7 mouse cellular contexts compared by ENCODE assay signal in the genomic region with DNA sequence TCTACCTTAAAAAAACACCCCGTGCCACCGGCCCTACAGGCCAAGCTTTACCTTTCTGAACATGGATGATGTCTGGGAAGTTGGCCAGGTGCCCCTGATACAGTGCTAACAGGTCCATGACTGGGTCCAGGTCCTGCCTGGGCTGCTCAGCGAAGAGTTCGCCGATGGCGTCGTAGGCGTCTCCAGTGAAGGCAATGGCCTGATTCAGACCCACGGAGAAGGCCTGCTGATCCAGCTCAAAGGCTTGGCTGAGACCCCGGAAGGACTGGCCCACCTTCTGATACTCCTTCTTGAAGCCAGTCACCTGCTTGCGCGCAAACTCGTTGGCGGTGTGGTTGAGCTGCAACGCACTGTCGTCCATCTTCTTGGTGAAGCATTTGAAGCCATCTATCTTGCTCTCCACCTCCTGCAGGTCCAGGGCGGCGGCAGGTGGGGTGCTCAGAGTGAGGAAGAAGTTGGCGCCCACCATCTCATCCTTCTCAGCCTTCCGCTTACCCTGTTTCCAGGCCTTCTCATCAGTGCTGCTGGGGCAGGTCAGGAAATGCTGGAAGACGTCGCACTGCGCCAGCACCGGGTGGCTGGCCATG. TPM values are rescaled to one million over a fixed set of nuclear protein-coding genes. Genes with fewer than 3 reads are reported as not detected.
DNase-seq lines count a peak whose midpoint lies in the region; ATAC-seq and TF ChIP-seq lines count a peak whose summit lies in the region.

No protein-coding gene starts in this region.

- H3K4me1 ChIP-seq in neural tube, embryonic 11.5 days (ENCODE audit: control insufficient read depth, insufficient read depth, low read length) = peaks cover 49% of the 10 kb centered on the region
- H3K4me1 ChIP-seq in embryonic facial prominence, embryonic 13.5 days = peaks cover 59% of the 10 kb centered on the region
- peaks cover 45% of the 10 kb centered on the region for H3K4me1 ChIP-seq in hindbrain, embryonic 16.5 days (ENCODE audit: control insufficient read depth, insufficient read depth, low read depth, low read length)
- peaks cover 41% of the 10 kb centered on the region for H3K4me1 ChIP-seq in liver, postnatal 0 days (ENCODE audit: insufficient read depth)

- no peak for TF ChIP-seq CTCF in liver, postnatal 0 days (IDR thresholded peaks at IDR 0.05; ENCODE audit: low read depth)

- DNase-seq in neural tube, embryonic 11.5 days (ENCODE audit: low spot score) = no peak
- DNase-seq in neural tube, embryonic 10.5 days (ENCODE audit: extremely low spot score, low spot score) = no peak
- DNase-seq in liver, postnatal 0 days = peak; percentile 33
- no peak for DNase-seq in embryo, embryonic 11 days

- H3K27ac ChIP-seq in neural tube, embryonic 11.5 days (ENCODE audit: low read depth, low read length) = no peak overlapping the region
- no peak overlapping the region for H3K27ac ChIP-seq in embryonic facial prominence, embryonic 13.5 days
- H3K27ac ChIP-seq in hindbrain, embryonic 16.5 days (ENCODE audit: low read depth, low read length) = no peak overlapping the region
- H3K27ac ChIP-seq in liver, postnatal 0 days (ENCODE audit: low read depth) = peak overlapping the region; percentile 91

- no peaks in the 10 kb centered on the region for H3K36me3 ChIP-seq in neural tube, embryonic 11.5 days (ENCODE audit: control insufficient read depth, insufficient read depth, low read length)
- no peaks in the 10 kb centered on the region for H3K36me3 ChIP-seq in embryonic facial prominence, embryonic 13.5 days
- no peaks in the 10 kb centered on the region for H3K36me3 ChIP-seq in hindbrain, embryonic 16.5 days (ENCODE audit: control insufficient read depth, insufficient read depth, low read length)
- H3K36me3 ChIP-seq in liver, postnatal 0 days (replicated peaks; ENCODE audit: insufficient read depth, low read length) = peaks cover 3% of the 10 kb centered on the region; the same call in 1 of the 2 replicates

- H3K9ac ChIP-seq in neural tube, embryonic 11.5 days (ENCODE audit: low read length) = peak overlapping the region; percentile 88
- H3K9ac ChIP-seq in embryonic facial prominence, embryonic 13.5 days = peak overlapping the region; percentile 95
- H3K9ac ChIP-seq in hindbrain, embryonic 16.5 days (ENCODE audit: low read depth, low read length) = peak overlapping the region; percentile 94
- H3K9ac ChIP-seq in liver, postnatal 0 days (replicated peaks) = peak overlapping the region; percentile 87

- H3K4me3 ChIP-seq in neural tube, embryonic 11.5 days (ENCODE audit: low read depth, low read length) = peak overlapping the region; percentile 78
- H3K4me3 ChIP-seq in embryonic facial prominence, embryonic 13.5 days = peak overlapping the region; percentile 71
- H3K4me3 ChIP-seq in hindbrain, embryonic 16.5 days (ENCODE audit: low read length) = peak overlapping the region; percentile 97
- H3K4me3 ChIP-seq in liver, postnatal 0 days (ENCODE audit: low read depth, low read length) = peak overlapping the region; percentile 68

- WGBS in neural tube, embryonic 11.5 days = 70% methylated on average over 24 of the region's 24 CpGs
- WGBS in embryonic facial prominence, embryonic 13.5 days = 54% methylated on average over 24 of the region's 24 CpGs
- WGBS in hindbrain, embryonic 16.5 days = 56% methylated on average over 24 of the region's 24 CpGs
- 59% methylated on average over 24 of the region's 24 CpGs for WGBS in liver, postnatal 0 days (ENCODE audit: insufficient replicate concordance)

- no peaks in the 10 kb centered on the region for H3K27me3 ChIP-seq in neural tube, embryonic 11.5 days (ENCODE audit: control insufficient read depth, insufficient read depth, low read length)
- no peaks in the 10 kb centered on the region for H3K27me3 ChIP-seq in embryonic facial prominence, embryonic 13.5 days
- H3K27me3 ChIP-seq in hindbrain, embryonic 16.5 days (replicated peaks; ENCODE audit: control insufficient read depth, insufficient read depth, low read length) = no peaks in the 10 kb centered on the region
- no peaks in the 10 kb centered on the region for H3K27me3 ChIP-seq in liver, postnatal 0 days (ENCODE audit: insufficient read depth, low read length)

- no peak for TF ChIP-seq EP300 in liver, postnatal 0 days (IDR thresholded peaks at IDR 0.05; ENCODE audit: low read depth)

- ATAC-seq in neural tube, embryonic 11.5 days (ENCODE audit: insufficient read depth, low FRiP score, low TSS enrichment) = no peak
- ATAC-seq in embryonic facial prominence, embryonic 13.5 days (ENCODE audit: insufficient number of reproducible peaks, insufficient read depth, low FRiP score, low TSS enrichment, low read depth) = no peak
- ATAC-seq in hindbrain, embryonic 16.5 days = no peak
- no peak for ATAC-seq in liver, postnatal 0 days
- ATAC-seq in activated CD4-positive, CD25-positive, alpha-beta regulatory T cell, adult 4 months = no peak

- H3K9me3 ChIP-seq in neural tube, embryonic 11.5 days (ENCODE audit: control insufficient read depth, low read length) = no peaks in the 10 kb centered on the region
- H3K9me3 ChIP-seq in embryonic facial prominence, embryonic 13.5 days = no peaks in the 10 kb centered on the region
- no peaks in the 10 kb centered on the region for H3K9me3 ChIP-seq in hindbrain, embryonic 16.5 days (ENCODE audit: control insufficient read depth, low read length)
- no peaks in the 10 kb centered on the region for H3K9me3 ChIP-seq in liver, postnatal 0 days (ENCODE audit: low read length)

- peak overlapping the region; percentile 84 for H3K4me2 ChIP-seq in neural tube, embryonic 11.5 days (ENCODE audit: low read depth)
- peak overlapping the region; percentile 89 for H3K4me2 ChIP-seq in embryonic facial prominence, embryonic 13.5 days
- H3K4me2 ChIP-seq in hindbrain, embryonic 16.5 days (ENCODE audit: low read length) = peak overlapping the region; percentile 58
- peak overlapping the region; percentile 83 for H3K4me2 ChIP-seq in liver, postnatal 0 days (ENCODE audit: low read depth, low read length)

RNA-seq across cellular contexts. Expression of gene Snx18, which starts 1.5 kb away (rescaled TPM):
- polyA plus RNA-seq in neural tube, embryonic 11.5 days (2014; fragmentation: Nextera tagmentation; extraction: Ambion mirVana) = 32.2 and 33.7 TPM in 2 replicates
- 23.2 and 25.5 TPM in 2 replicates for polyA plus RNA-seq in embryonic facial prominence, embryonic 13.5 days (2015; fragmentation: Nextera tagmentation; extraction: Ambion mirVana)
- 7.1 and 8.4 TPM in 2 replicates for polyA plus RNA-seq in hindbrain, embryonic 16.5 days (2015; fragmentation: Nextera tagmentation; extraction: Ambion mirVana)
- 5.7 and 6.9 TPM in 2 replicates for polyA plus RNA-seq in liver, postnatal 0 days (2015; fragmentation: Nextera tagmentation; extraction: Ambion mirVana)
- polyA plus RNA-seq in activated CD4-positive, CD25-positive, alpha-beta regulatory T cell, adult 4 months (2017; shearing (Covaris generic)) = 10 to 100 TPM; 12.1 to 12.4 TPM

RNA-seq across cellular contexts. Expression of gene Hspb3, which starts 46.6 kb away (rescaled TPM):
- 0.32 and 0.41 TPM in 2 replicates for polyA plus RNA-seq in neural tube, embryonic 11.5 days (2014; fragmentation: Nextera tagmentation; extraction: Ambion mirVana)
- 0.59 and 1.0 TPM in 2 replicates for polyA plus RNA-seq in embryonic facial prominence, embryonic 13.5 days (2015; fragmentation: Nextera tagmentation; extraction: Ambion mirVana)
- 0.41 and 0.56 TPM in 2 replicates for polyA plus RNA-seq in hindbrain, embryonic 16.5 days (2015; fragmentation: Nextera tagmentation; extraction: Ambion mirVana)
- polyA plus RNA-seq in liver, postnatal 0 days (2015; fragmentation: Nextera tagmentation; extraction: Ambion mirVana) = 0.38 TPM in 1 of 2 replicates, not detected in the other
- not detected for polyA plus RNA-seq in activated CD4-positive, CD25-positive, alpha-beta regulatory T cell, adult 4 months (2017; shearing (Covaris generic))
